Mouse (Mus musculus) MEL (cell line): Measurements from ENCODE around the gene Mosmo.
A peak's percentile ranks its signal among the peaks of the same experiment; 100 is the strongest.

Experiments used
- E2F4 ChIP-seq: IDR thresholded peaks from 2 replicates; pipeline ENCODE4 v1.6.1; 2011; ENCODE audit warnings: low read depth, low read length, improper control_type of control experiment, borderline replicate concordance
- MYB ChIP-seq: IDR thresholded peaks from 2 replicates; pipeline ENCODE4 v1.6.1; 2011; ENCODE audit warnings: mild to moderate bottlenecking, low read depth, low read length, improper control_type of control experiment
- POLR2A ChIP-seq, 2 experiments: IDR thresholded peaks; 2 replicates each; pipeline ENCODE4 v1.6.1; 2011 to 2012; ENCODE audit warnings: low read length in 2 of 2, mild to moderate bottlenecking in 2 of 2, control low read depth in 1 of 2, improper control_type of control experiment in 1 of 2, low read depth in 1 of 2, moderate library complexity in 1 of 2; ENCODE audit not compliant: control insufficient read depth in 1 of 2, insufficient read depth in 1 of 2, poor library complexity in 1 of 2
- SIN3A ChIP-seq: IDR thresholded peaks from 2 replicates; pipeline ENCODE4 v1.6.1; 2012; ENCODE audit warnings: low read length, improper control_type of control experiment, inconsistent platforms
- SMC3 ChIP-seq: IDR thresholded peaks from 2 replicates; pipeline ENCODE4 v1.6.1; 2011; ENCODE audit warnings: low read depth, low read length, improper control_type of control experiment
- TAL1 ChIP-seq: IDR thresholded peaks from 2 replicates; pipeline ENCODE4 v1.6.1; 2012; ENCODE audit warnings: mild to moderate bottlenecking, inconsistent platforms, low read length, moderate library complexity, mixed read lengths
- TBP ChIP-seq: IDR thresholded peaks from 2 replicates; pipeline ENCODE4 v1.8.0; 2011; ENCODE audit warnings: low read depth, low read length, improper control_type of control experiment
- UBTF ChIP-seq: IDR thresholded peaks from 2 replicates; pipeline ENCODE4 v1.6.1; 2012; ENCODE audit warnings: low read depth, mild to moderate bottlenecking, inconsistent platforms, low read length, improper control_type of control experiment, moderate library complexity, borderline replicate concordance; ENCODE audit not compliant: insufficient read depth

DNA sequence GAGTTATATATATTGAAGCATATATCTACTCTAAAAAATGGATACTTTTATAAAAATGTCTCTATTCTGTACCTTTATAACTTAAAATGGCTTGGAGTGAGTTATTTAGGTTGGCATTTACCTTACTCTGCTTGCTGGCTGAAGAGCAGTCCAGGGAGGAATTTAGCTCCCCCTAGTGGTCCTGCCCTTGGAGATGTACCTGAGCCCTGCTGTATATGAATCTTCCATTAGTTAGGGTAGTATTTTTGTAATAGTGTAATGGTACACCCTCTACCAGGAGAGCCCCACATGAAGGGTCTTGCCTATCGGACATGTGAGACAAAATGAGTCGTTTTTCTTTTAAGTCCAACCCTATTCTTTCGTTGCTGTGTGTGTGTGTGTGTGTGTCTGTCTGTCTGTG lies 50.2 kb downstream of the Mosmo start:
- TF ChIP-seq POLR2A (IDR thresholded peaks at IDR 0.05; ENCODE audit: control insufficient read depth in 1 of 2, insufficient read depth in 1 of 2, low read depth in 1 of 2, low read length in 2 of 2, poor library complexity in 1 of 2) (no peak), E2F4 (no peak), SMC3 (peak; percentile 66), UBTF (no peak), SIN3A (no peak), TBP (no peak), TAL1 (no peak), MYB (no peak)
